Mouse (Mus musculus): ENCODE results near the gene Hcn3.

Gene Hcn3

DNA sequence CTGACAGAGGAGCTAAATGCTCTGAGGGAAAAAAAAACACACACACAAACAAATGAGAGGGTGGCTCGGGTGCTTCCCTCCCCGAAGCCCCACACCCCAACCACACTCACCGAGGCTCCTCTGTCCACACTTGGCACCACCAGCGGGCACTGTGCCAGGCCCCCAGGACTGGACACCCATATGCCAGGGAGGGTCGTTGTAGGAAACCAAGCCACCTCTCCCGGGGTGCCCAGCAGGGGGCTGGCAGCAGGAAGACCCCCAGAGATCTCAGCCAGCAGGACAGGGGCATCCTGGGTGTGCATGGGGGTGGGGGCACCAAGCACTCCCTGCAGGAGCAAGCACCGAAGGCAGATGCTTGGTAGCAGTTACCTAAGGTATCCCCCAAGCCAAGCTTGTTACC lies 59.2 kb downstream of the Hcn3 start, which contains the start of gene Gm43738:
Gene Gm43738, minus strand, starts transcription at position 289 of the 400 bp plus-strand sequence.
- no peak for DNase-seq (ENCODE audit: low spot score in 2 of 2)

Measured in right cerebral cortex, adult 2 months (tissue).